ENCODE assay signal across 12 mouse cellular contexts in the genomic region with DNA sequence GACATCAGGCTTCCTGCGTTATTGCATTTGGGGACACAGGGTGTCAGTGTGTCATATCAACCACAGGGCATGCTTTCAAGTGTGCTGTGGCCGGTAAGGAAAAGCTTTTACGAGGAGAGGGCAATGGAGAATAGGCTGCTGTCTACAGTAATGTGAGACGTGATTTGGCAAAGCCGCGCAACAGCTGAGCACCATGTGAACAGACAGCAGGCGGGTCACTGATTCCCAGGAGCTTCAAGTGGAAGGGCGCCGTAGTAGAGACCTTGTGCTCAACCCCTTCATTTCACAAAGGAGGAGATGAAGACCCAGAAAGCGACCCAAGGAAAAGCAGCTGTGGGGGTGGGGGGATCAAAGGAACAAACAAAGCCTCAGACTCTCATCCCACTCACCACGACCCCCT.
DNase-seq lines count a peak whose midpoint lies in the region; ATAC-seq and TF ChIP-seq lines count a peak whose summit lies in the region.
"Had no signal": no experiment of that assay in that cellular context is flagged by ENCODE, and none has a peak within 500 bp of the region (broad histone marks: within the 10 kb centered on the region; RNA-seq: fewer than 3 reads in every experiment).

No protein-coding gene starts in this region.

- no peak overlapping the region for H3K9ac ChIP-seq in heart, adult 2 months (ENCODE audit: low read depth, low read length)
- H3K9ac ChIP-seq in midbrain, embryonic 16.5 days (ENCODE audit: low read depth, low read length) = no peak overlapping the region
- no peak overlapping the region for H3K9ac ChIP-seq in hindbrain, embryonic 13.5 days
- H3K9ac ChIP-seq: heart, embryonic 13.5 days; kidney, embryonic 15.5 days had no signal

- no peaks in the 10 kb centered on the region for H3K9me3 ChIP-seq in midbrain, embryonic 10.5 days (replicated peaks)
- H3K9me3 ChIP-seq in midbrain, embryonic 16.5 days (replicated peaks; ENCODE audit: control insufficient read depth, low read length, poor library complexity, severe bottlenecking) = no peaks in the 10 kb centered on the region
- H3K9me3 ChIP-seq in hindbrain, embryonic 13.5 days = no peaks in the 10 kb centered on the region
- H3K9me3 ChIP-seq: kidney, embryonic 15.5 days had no signal

- no peak for TF ChIP-seq CTCF in heart, adult 2 months (IDR thresholded peaks at IDR 0.05)

- no peak overlapping the region for H3K4me2 ChIP-seq in midbrain, embryonic 16.5 days (ENCODE audit: low read length)
- H3K4me2 ChIP-seq in hindbrain, embryonic 13.5 days = no peak overlapping the region
- H3K4me2 ChIP-seq: heart, embryonic 13.5 days; kidney, embryonic 15.5 days had no signal

- peak; percentile 22 to 23 for DNase-seq in heart, adult 18-20 months
- no peak for DNase-seq in heart, adult 2 months
- DNase-seq in midbrain, embryonic 10.5 days (ENCODE audit: low spot score) = no peak
- peak; percentile 11 for DNase-seq in retina, postnatal 1 day
- no peak for DNase-seq in embryo, embryonic 11 days
- DNase-seq: cerebellum, postnatal 14 days had no signal

- ATAC-seq in midbrain, embryonic 16.5 days = no peak; the same call in 1 of the 2 replicates
- peak; percentile 59 for ATAC-seq in hindbrain, embryonic 13.5 days (ENCODE audit: low FRiP score)
- ATAC-seq in megakaryocyte, adult 5-6 weeks (ENCODE audit: poor library complexity, severe bottlenecking) = no peak
- ATAC-seq: lung, postnatal 0 days had no signal

- no peaks in the 10 kb centered on the region for H3K36me3 ChIP-seq in heart, adult 2 months (ENCODE audit: control insufficient read depth, insufficient read depth, low read length)
- H3K36me3 ChIP-seq in midbrain, embryonic 10.5 days = peaks cover 27% of the 10 kb centered on the region
- H3K36me3 ChIP-seq in midbrain, embryonic 16.5 days (ENCODE audit: control insufficient read depth, insufficient read depth, low read length) = no peaks in the 10 kb centered on the region
- no peaks in the 10 kb centered on the region for H3K36me3 ChIP-seq in hindbrain, embryonic 13.5 days

- no peak for TF ChIP-seq POLR2A in heart, adult 2 months (IDR thresholded peaks at IDR 0.05; ENCODE audit: insufficient read depth, low read depth, low read length)

- no peak for TF ChIP-seq EP300 in heart, adult 2 months (IDR thresholded peaks at IDR 0.05; ENCODE audit: insufficient read depth, low read depth, low read length)

- H3K4me1 ChIP-seq in heart, adult 2 months (ENCODE audit: control insufficient read depth, insufficient read depth, low read length) = peaks cover 2% of the 10 kb centered on the region; the same call in 1 of the 2 replicates
- H3K4me1 ChIP-seq in midbrain, embryonic 10.5 days = peaks cover 34% of the 10 kb centered on the region
- peaks cover 7% of the 10 kb centered on the region for H3K4me1 ChIP-seq in midbrain, embryonic 16.5 days (ENCODE audit: control insufficient read depth, insufficient read depth, low read length)
- peaks cover 46% of the 10 kb centered on the region for H3K4me1 ChIP-seq in hindbrain, embryonic 13.5 days (replicated peaks)

- no peak overlapping the region for H3K4me3 ChIP-seq in heart, adult 2 months
- H3K4me3 ChIP-seq in midbrain, embryonic 10.5 days = no peak overlapping the region
- H3K4me3 ChIP-seq in midbrain, embryonic 16.5 days (ENCODE audit: low read depth, low read length) = no peak overlapping the region
- no peak overlapping the region for H3K4me3 ChIP-seq in hindbrain, embryonic 13.5 days
- H3K4me3 ChIP-seq: heart, embryonic 13.5 days; kidney, embryonic 15.5 days had no signal

- intact Hi-C loops in heart, adult 2 months (cut with DNase I) = no loop called here

- WGBS in heart, adult 2 months = 66% methylated on average over 11 of the region's 11 CpGs
- WGBS in midbrain, embryonic 10.5 days = 80% methylated on average over 11 of the region's 11 CpGs
- WGBS in midbrain, embryonic 16.5 days = 58% methylated on average over 11 of the region's 11 CpGs
- WGBS in hindbrain, embryonic 13.5 days = 61% methylated on average over 11 of the region's 11 CpGs

- H3K79me2 ChIP-seq in heart, adult 2 months (replicated peaks; ENCODE audit: control insufficient read depth, insufficient read depth, low read length) = no peaks in the 10 kb centered on the region

- no peak overlapping the region for H3K27ac ChIP-seq in heart, adult 2 months
- H3K27ac ChIP-seq in midbrain, embryonic 10.5 days (replicated peaks) = peak overlapping the region; percentile 46; the same call in 1 of the 2 replicates
- no peak overlapping the region for H3K27ac ChIP-seq in midbrain, embryonic 16.5 days (ENCODE audit: low read length)
- H3K27ac ChIP-seq in hindbrain, embryonic 13.5 days = 0 out of 2 replicates have a peak overlapping the region, but pooled peaks have one; percentile 18
- H3K27ac ChIP-seq: heart, embryonic 13.5 days; kidney, embryonic 15.5 days had no signal

- H3K27me3 ChIP-seq in heart, adult 2 months (ENCODE audit: control insufficient read depth, insufficient read depth, low read length) = no peaks in the 10 kb centered on the region
- no peaks in the 10 kb centered on the region for H3K27me3 ChIP-seq in midbrain, embryonic 10.5 days (ENCODE audit: low read depth, poor library complexity, severe bottlenecking)
- no peaks in the 10 kb centered on the region for H3K27me3 ChIP-seq in midbrain, embryonic 16.5 days (ENCODE audit: control insufficient read depth, insufficient read depth, low read depth, low read length)
- no peaks in the 10 kb centered on the region for H3K27me3 ChIP-seq in hindbrain, embryonic 13.5 days
- H3K27me3 ChIP-seq: heart, embryonic 13.5 days; kidney, embryonic 15.5 days had no signal

Comparison
In these comparisons a context has a peak if more than half of its experiments do, and no peak if none do; other contexts are left out.
1. DNase-seq: peak in heart, adult 18-20 months (2 of 2) and retina, postnatal 1 day (single experiment); none in heart, adult 2 months (0 of 2), midbrain, embryonic 10.5 days (single experiment) and embryo, embryonic 11 days (single experiment).
2. H3K27ac ChIP-seq: peak in midbrain, embryonic 10.5 days (single experiment) and hindbrain, embryonic 13.5 days (single experiment); none in heart, adult 2 months (single experiment) and midbrain, embryonic 16.5 days (single experiment).